Mouse (Mus musculus) cortical plate, adult 2 months (tissue): ENCODE measurements around the gene Cd44.

Source experiments
- CTCF ChIP-seq: fragments of 200-500 bp; IDR thresholded peaks from 2 replicates; pipeline ENCODE4 v1.5.1; 2011; ENCODE audit warnings: mild to moderate bottlenecking, control low read depth, low read length; ENCODE audit not compliant: insufficient read depth; ENCODE audit errors: extremely low read depth
- POLR2A ChIP-seq: fragments of 200-500 bp; IDR thresholded peaks from 2 replicates; pipeline ENCODE4 v1.6.1; 2011; ENCODE audit warnings: mild to moderate bottlenecking, low read length, control low read depth; ENCODE audit not compliant: insufficient read depth; ENCODE audit errors: extremely low read depth

- TF ChIP-seq POLR2A = no peak
- TF ChIP-seq CTCF = no peak
Measured at GRCm38 (mm10) chr2:102867396-102868088, 33.9 kb downstream of the Cd44 start.
